Mouse (Mus musculus) liver, embryonic 15.5 days (tissue): ENCODE data around the gene Sgip1. TPM values are rescaled to one million over a fixed set of nuclear protein-coding genes. Genes with fewer than 3 reads are reported as not detected.

Experiments used
- ATAC-seq: fragments of 200-750 bp; cut with Nextera tagmentation; 2 replicates; pipeline ENCODE4 v1.8.0; 2017; ENCODE audit warnings: moderate number of reproducible peaks, mild to moderate bottlenecking, moderate library complexity; ENCODE audit not compliant: insufficient read depth
- H3K27ac ChIP-seq: fragments of 300-500 bp; sonication (generic); replicated peaks from 2 replicates; pipeline ENCODE4 v1.5.1; 2015; ENCODE audit warnings: mild to moderate bottlenecking, inconsistent platforms
- H3K27me3 ChIP-seq: fragments of 300-500 bp; sonication (generic); 2 replicates; pipeline ENCODE4 v1.6.1; 2015; ENCODE audit warnings: mild to moderate bottlenecking, inconsistent platforms
- H3K36me3 ChIP-seq: fragments of 300-500 bp; sonication (generic); replicated peaks from 2 replicates; pipeline ENCODE4 v1.6.1; 2015; ENCODE audit warnings: moderate library complexity, mild to moderate bottlenecking, inconsistent platforms
- H3K4me1 ChIP-seq: fragments of 300-500 bp; sonication (generic); replicated peaks from 2 replicates; pipeline ENCODE4 v1.6.1; 2015; ENCODE audit warnings: inconsistent platforms
- H3K4me2 ChIP-seq: fragments of 300-500 bp; sonication (generic); 2 replicates; pipeline ENCODE4 v1.6.1; 2015; ENCODE audit warnings: moderate library complexity, mild to moderate bottlenecking, inconsistent platforms
- H3K4me3 ChIP-seq: fragments of 300-500 bp; sonication (generic); replicated peaks from 2 replicates; pipeline ENCODE4 v1.5.1; 2015; ENCODE audit warnings: mild to moderate bottlenecking, inconsistent platforms
- H3K9ac ChIP-seq: fragments of 300-500 bp; sonication (generic); 2 replicates; pipeline ENCODE4 v1.6.1; 2015; ENCODE audit warnings: moderate library complexity, mild to moderate bottlenecking, inconsistent platforms
- H3K9me3 ChIP-seq: fragments of 300-500 bp; sonication (generic); replicated peaks from 2 replicates; pipeline ENCODE4 v1.6.1; 2016; ENCODE audit warnings: inconsistent platforms
- WGBS: fragments of 180-500 bp; shearing (Covaris S2); methylation state at CpG from one replicate; pipeline ENCODE4 v1.1.7; 2015; ENCODE audit warnings: mixed read lengths; ENCODE audit not compliant: insufficient replicate concordance; 5-methylcytosine and 5-hydroxymethylcytosine counted together
- polyA plus RNA-seq: library from polyadenylated mRNA; unstranded; fragments of >200 nt; fragmentation: Nextera tagmentation; extraction: Ambion mirVana; gene quantifications from 2 replicates; pipeline ENCODE4 v1.2.1, GENCODE M21; 2015

The Sgip1 gene
- polyA plus RNA-seq, 1 experiment from 2014 or later: 0.73 TPM

DNA sequence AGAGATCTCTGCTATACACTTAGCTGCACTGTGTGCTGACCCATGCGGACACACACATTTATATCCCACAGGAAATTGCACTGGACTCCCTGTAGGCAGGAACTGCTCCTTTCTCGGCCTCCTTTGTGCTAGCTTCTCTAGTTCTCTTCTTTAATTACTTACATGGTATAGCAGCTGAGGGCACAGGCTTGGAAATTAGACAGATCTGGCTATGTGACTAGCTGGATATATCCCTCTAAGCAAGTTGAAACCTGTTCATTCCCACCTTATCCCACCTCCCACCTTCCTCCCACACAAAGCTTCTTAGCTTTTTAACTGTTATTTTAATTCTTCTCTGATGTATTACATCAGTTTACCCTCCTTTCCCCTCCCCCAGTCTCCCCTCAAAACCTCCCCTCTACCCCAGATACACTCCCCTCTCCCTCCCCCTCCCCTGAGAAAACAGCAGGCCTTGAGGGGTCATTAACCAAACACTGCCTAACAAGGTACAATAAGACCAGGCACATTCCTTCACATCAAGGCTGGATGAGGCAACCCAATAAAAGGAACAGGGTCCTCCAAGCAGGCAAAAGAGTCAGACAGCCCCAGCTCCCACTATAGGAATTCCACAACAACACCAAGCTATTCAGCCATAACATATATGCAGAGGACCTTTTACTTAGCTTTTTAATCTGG, 34.6 kb downstream of the Sgip1 start:
- no peaks in the 10 kb centered on the region for H3K36me3 ChIP-seq
- H3K27ac ChIP-seq: no peak overlapping the region
- H3K9me3 ChIP-seq: no peaks in the 10 kb centered on the region
- H3K4me2 ChIP-seq: no peak overlapping the region
- 52% methylated on average over 2 of the region's 2 CpGs for WGBS
- H3K4me1 ChIP-seq: no peaks in the 10 kb centered on the region
- no peak for ATAC-seq
- no peaks in the 10 kb centered on the region for H3K27me3 ChIP-seq
- H3K4me3 ChIP-seq: no peak overlapping the region
- H3K9ac ChIP-seq: no peak overlapping the region

DNA sequence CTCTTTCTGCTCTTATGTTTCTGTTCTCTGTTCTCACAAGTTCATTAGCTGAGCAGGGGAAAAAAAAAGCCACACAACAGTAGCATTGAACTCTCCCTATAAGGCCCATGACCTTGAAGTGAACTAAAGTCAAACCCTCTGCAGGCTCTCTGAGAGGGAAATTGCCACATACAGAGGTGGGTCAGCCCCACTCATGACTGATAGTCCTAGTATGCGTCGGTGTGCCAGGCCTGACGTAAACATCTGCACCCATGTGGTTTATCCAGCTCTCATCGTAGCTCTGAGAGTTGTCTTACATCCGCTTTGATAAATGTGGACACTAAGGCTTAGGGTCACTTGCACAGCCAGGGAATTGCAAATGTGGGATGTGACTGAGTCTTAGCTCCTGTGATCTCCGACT, 38.8 kb downstream of the Sgip1 start:
- no peak for ATAC-seq
- no peak overlapping the region for H3K4me3 ChIP-seq
- H3K36me3 ChIP-seq: no peaks in the 10 kb centered on the region
- no peaks in the 10 kb centered on the region for H3K4me1 ChIP-seq
- H3K9me3 ChIP-seq: no peaks in the 10 kb centered on the region
- H3K4me2 ChIP-seq: no peak overlapping the region
- no peaks in the 10 kb centered on the region for H3K27me3 ChIP-seq
- no peak overlapping the region for H3K27ac ChIP-seq
- no peak overlapping the region for H3K9ac ChIP-seq
- WGBS: 70% methylated on average over 6 of the region's 6 CpGs

DNA sequence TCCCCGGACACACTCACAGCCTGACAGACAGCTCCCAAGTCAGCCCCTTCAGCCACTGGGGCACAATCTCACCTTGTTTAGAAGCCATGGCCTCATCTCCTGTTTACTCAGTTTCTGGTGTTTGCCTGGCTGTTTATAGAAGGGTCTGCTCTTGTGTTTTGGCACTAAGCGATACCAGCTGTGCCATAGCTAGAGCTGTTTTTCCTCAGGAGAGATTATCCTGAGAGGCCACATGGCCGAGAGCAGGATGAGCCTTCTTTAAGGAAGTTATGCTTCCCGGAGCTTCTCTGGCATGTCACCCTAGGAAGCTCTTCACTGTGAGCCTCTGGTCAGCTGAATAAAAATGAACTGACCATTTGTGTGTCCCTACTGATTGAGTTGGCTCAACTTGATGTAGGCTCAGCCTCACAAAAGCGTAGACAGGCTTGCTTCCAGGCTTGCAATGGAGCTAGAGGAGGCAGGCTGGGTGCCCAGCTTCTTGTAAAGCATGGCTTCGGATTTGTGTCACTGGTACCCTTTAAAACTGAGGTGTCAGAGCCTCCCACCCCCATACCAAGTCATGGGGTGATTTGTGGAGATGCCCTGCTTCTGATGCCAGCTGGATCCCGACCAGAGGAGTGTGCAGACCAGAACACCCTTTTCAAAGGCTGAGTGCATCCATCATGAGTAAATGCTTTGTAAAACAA, 42.1 kb downstream of the Sgip1 start:
- Histone ChIP-seq H3K4me1 (no peaks in the 10 kb centered on the region), H3K4me2 (no peak overlapping the region), H3K27ac (no peak overlapping the region), H3K4me3 (no peak overlapping the region), H3K27me3 (no peaks in the 10 kb centered on the region), H3K9me3 (no peaks in the 10 kb centered on the region), H3K9ac (no peak overlapping the region), H3K36me3 (no peaks in the 10 kb centered on the region)
- WGBS: 51% methylated on average over 7 of the region's 7 CpGs
- ATAC-seq: no peak

DNA sequence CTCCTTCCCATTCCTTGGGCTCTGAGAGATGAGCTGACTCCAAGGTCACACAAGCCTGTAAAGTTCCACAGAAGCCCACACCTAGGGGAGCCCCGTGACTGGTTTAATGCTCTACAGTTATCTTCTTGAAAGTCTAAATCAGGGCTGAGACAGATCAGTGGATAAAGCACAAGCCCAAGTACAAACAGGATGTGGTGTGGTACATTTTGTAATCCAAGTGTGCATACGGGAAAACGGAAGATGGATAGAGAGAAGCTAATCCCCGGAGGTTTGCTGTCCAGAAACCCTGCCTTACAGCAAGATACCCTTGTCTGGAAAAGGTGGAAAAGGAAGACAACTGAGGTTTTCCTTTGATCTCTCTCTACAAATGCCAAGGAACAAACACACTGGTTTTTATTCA, 44.1 kb downstream of the Sgip1 start:
- Histone ChIP-seq H3K4me2 (no peak overlapping the region), H3K27me3 (no peaks in the 10 kb centered on the region), H3K9ac (no peak overlapping the region), H3K9me3 (no peaks in the 10 kb centered on the region), H3K36me3 (no peaks in the 10 kb centered on the region), H3K27ac (no peak overlapping the region), H3K4me3 (no peak overlapping the region), H3K4me1 (no peaks in the 10 kb centered on the region)
- no peak for ATAC-seq
- 47% methylated on average over 4 of the region's 4 CpGs for WGBS

DNA sequence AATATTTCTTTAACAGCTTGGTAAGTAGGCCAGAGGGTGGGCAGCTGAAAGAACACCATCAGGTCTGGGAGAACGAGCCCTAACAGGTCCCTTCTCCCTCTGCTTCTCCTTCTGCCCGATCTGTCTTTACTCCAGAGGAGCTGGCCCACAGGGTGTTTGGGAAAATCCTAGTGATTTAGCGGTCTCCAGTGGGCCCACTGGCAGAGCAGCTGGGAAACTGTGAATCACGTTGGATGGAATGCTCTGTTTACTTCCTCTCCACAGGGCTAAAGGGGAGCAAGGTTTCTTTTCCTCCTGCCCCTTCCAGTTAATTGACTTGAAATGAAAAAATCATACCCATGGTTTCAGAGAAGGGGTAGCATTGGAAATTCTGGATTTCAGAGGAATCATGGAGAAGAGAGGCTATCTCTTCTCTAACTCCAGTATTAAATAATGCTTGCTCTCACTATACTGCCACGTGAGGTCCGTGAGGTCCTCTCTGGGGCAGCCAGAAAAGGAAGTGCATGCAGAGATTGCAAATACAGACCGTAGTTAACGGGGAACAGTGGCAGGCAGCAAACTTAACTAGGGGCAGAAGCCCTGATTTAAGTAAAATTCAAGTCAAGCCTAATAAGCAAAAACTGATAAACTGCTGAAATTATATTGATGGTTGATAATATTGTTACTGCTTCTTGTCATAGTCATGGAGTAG, 51.1 kb downstream of the Sgip1 start:
- no peak overlapping the region for H3K9ac ChIP-seq
- no peak overlapping the region for H3K4me2 ChIP-seq
- no peaks in the 10 kb centered on the region for H3K27me3 ChIP-seq
- no peak for ATAC-seq
- WGBS: 35% methylated on average over 8 of the region's 8 CpGs
- H3K36me3 ChIP-seq: no peaks in the 10 kb centered on the region
- no peaks in the 10 kb centered on the region for H3K9me3 ChIP-seq
- no peak overlapping the region for H3K4me3 ChIP-seq
- H3K4me1 ChIP-seq: no peaks in the 10 kb centered on the region
- H3K27ac ChIP-seq: no peak overlapping the region

DNA sequence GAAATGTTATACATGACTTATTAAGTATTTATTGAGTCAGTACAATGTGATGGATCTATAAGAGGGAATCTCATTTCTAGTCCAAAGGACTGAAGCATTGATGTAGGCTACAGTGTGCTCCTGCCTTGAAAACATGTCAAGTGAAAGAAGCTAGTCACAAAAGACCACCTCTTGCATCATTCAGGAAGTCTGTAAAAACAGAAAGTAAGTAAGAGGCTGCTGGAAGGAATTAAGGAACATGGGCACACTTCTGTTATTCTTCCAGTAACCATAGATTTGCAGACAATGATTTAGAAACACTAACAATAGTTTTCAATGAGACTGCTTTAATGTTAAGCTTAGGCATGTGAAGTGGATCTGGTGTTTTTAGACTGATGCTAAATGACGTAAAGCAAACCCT, 60.4 kb downstream of the Sgip1 start:
- 65% methylated on average over 1 of the region's 1 CpGs for WGBS
- Histone ChIP-seq H3K4me2 (no peak overlapping the region), H3K4me1 (no peaks in the 10 kb centered on the region), H3K9me3 (no peaks in the 10 kb centered on the region), H3K27me3 (no peaks in the 10 kb centered on the region), H3K9ac (no peak overlapping the region), H3K4me3 (no peak overlapping the region), H3K27ac (no peak overlapping the region), H3K36me3 (no peaks in the 10 kb centered on the region)
- ATAC-seq: no peak

DNA sequence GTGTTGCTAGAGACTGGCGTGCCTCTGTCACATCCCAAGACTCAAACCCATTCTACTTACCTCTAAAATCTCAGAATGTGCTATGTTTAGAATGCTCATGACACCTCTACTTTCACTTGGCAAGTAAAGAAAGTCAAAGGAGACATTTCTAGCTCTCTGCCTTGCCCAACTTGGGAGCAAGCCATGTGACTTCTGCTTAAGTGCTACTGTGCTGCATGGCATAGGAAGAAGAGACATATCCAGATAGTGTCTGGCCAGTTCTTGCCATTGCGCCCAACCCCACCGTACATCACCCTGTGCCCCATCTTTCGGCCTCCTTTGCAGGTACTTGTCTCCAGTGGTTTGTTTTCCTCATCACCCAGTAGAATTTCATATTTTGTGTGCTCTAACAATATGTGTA, 60.8 kb downstream of the Sgip1 start:
- no peaks in the 10 kb centered on the region for H3K4me1 ChIP-seq
- no peak overlapping the region for H3K27ac ChIP-seq
- H3K4me3 ChIP-seq: no peak overlapping the region
- 70% methylated on average over 4 of the region's 4 CpGs for WGBS
- H3K36me3 ChIP-seq: no peaks in the 10 kb centered on the region
- no peaks in the 10 kb centered on the region for H3K9me3 ChIP-seq
- no peak overlapping the region for H3K9ac ChIP-seq
- ATAC-seq: no peak
- H3K27me3 ChIP-seq: no peaks in the 10 kb centered on the region
- H3K4me2 ChIP-seq: no peak overlapping the region

DNA sequence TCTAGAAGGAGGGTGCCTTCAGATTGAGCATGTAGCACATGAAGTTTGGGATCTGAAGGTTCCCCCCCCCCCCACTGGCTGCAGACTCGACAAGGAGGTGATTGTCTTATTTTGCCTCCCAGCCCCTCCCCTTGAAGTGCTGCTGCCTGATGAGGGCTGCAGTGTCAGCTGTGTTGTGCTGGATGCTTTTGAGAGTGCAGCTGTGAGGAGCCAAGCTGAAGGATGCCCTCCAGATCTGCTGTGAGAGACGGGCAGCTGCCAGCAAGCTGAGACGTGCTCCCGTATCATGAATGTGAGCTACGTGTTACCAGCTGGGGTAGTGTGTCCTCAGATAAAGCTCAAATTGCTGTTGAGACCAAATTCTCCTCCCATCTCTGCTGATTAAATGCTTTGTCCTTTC, 63.5 kb downstream of the Sgip1 start:
- H3K4me1 ChIP-seq: no peaks in the 10 kb centered on the region
- no peak overlapping the region for H3K4me3 ChIP-seq
- H3K27me3 ChIP-seq: no peaks in the 10 kb centered on the region
- no peak for ATAC-seq
- no peak overlapping the region for H3K9ac ChIP-seq
- H3K36me3 ChIP-seq: no peaks in the 10 kb centered on the region
- H3K9me3 ChIP-seq: no peaks in the 10 kb centered on the region
- no peak overlapping the region for H3K27ac ChIP-seq
- no peak overlapping the region for H3K4me2 ChIP-seq
- WGBS: 56% methylated on average over 5 of the region's 5 CpGs

DNA sequence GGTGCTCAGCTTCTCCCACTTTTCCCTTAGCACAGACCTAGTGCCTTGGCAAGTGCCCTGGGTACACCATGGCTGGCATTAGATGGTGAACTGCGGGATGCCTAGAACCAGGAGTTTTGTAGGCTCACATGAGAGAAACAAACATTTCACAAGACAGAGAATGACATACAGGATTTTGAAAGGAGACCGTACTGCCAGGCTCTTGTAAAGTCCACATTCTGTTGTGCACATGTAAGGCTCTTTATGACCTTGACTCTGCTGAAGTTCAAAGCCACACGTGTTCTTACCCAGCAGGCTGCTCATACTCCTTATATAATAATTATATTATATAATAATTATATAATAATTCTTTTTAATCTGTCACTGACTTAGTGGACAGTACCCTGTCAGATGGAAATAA, 65.9 kb downstream of the Sgip1 start:
- H3K9ac ChIP-seq: no peak overlapping the region
- H3K27me3 ChIP-seq: no peaks in the 10 kb centered on the region
- WGBS: 63% methylated on average over 3 of the region's 3 CpGs
- H3K9me3 ChIP-seq: no peaks in the 10 kb centered on the region
- H3K4me3 ChIP-seq: no peak overlapping the region
- no peaks in the 10 kb centered on the region for H3K4me1 ChIP-seq
- H3K27ac ChIP-seq: no peak overlapping the region
- H3K36me3 ChIP-seq: no peaks in the 10 kb centered on the region
- no peak for ATAC-seq
- H3K4me2 ChIP-seq: no peak overlapping the region

DNA sequence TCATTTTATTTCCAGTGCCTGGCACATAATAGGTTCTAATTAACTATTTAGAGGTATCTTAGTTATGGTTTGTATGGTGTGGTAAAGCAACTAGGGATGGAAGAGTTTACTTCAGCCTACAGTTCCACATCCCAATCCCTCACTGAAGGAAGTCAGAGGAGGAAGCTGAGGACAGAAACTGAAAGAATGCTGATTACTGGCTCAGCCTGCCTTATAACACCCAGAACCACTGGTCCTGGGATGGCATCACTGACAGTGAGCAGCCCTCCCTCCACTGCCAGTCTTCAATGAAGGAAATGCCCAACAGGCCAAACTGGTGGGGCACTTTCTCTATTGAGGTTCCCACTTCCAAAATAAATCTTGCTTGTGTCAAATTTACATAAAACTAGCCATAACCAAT, 67.2 kb downstream of the Sgip1 start:
- Histone ChIP-seq H3K36me3 (no peaks in the 10 kb centered on the region), H3K4me3 (no peak overlapping the region), H3K9me3 (no peaks in the 10 kb centered on the region), H3K9ac (no peak overlapping the region), H3K27me3 (no peaks in the 10 kb centered on the region), H3K27ac (no peak overlapping the region), H3K4me2 (no peak overlapping the region), H3K4me1 (no peaks in the 10 kb centered on the region)
- ATAC-seq: no peak

DNA sequence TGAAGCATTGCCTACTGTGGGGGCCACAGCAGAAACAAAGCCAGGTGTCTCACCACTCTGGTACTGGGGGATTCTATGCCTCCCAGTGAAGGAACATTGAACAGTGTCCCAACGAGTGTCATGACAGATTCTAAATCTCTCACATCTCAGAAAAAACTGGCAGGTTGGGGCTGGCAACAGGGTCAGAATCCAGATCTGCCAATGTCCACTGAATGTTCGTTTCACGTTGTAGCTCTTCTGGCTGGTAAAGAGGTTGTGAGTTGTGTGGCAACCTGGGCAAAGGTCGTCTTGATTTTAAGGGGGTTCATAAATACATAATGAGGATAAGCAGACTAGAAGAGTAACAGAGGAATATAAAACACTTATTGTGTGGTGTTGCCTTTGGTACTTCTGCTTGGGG, 68.2 kb downstream of the Sgip1 start:
- ATAC-seq: no peak
- Histone ChIP-seq H3K36me3 (no peaks in the 10 kb centered on the region), H3K4me1 (no peaks in the 10 kb centered on the region), H3K9ac (no peak overlapping the region), H3K9me3 (no peaks in the 10 kb centered on the region), H3K4me3 (no peak overlapping the region), H3K27ac (no peak overlapping the region), H3K4me2 (no peak overlapping the region), H3K27me3 (no peaks in the 10 kb centered on the region)
- 56% methylated on average over 4 of the region's 4 CpGs for whole genome bisulfite sequencing
